Mouse (Mus musculus): Measurements from ENCODE around the gene Asic1.

DNA sequence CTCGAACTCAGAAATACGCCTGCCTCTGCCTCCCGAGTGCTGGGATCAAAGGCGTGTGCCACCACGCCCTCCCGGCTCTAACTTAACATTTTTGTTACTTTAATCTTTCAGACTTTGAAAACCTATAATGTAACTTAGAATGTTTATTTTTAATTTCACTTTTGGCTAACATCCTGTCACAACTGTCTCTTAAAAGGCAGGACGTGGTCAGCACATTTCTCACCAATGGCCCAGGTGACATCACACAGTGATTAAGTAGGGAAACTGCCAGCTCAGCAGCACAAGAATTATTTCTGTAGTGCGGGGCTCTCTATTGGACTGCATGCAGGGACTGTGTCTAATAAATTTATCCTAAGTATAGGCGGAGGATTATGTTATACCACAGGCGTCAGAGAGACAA, 26.3 kb upstream of the Asic1 start:
- TF ChIP-seq CTCF (IDR thresholded peaks at IDR 0.05; ENCODE audit: control insufficient read depth, insufficient read depth, low read length) (no peak), POLR2A (IDR thresholded peaks at IDR 0.05; ENCODE audit: borderline replicate concordance, control insufficient read depth, low read depth, low read length) (no peak)
